Mouse (Mus musculus) cerebellum, adult 11 months (tissue): ENCODE data around the gene Gm21885.
A peak's percentile ranks its signal among the peaks of the same experiment; 100 is the strongest.

Experiments
- DNase-seq: peaks from one replicate; pipeline ENCODE4 v3.0.0; 2022

Gene Gm21885

DNA sequence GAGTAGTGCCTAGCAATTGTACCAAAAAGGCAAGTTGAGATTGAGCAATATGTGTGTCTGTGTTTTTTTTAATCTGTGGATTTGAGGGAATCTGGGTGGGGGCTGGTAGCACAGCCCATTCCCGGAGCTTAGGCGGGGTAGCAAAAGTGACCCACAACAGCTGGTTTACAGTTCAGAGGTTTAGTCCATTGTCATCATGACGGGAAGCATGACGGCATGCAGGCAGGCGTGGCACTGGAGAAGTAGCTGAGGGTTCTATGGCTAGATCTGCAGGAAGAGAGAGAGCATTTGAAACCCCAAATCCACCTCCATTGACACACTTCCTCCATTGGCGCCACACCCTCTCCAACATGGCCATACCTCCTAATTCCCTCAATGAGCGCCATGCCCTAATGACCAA lies 11.8 kb upstream of the Gm21885 start:
- no peak for DNase-seq

DNA sequence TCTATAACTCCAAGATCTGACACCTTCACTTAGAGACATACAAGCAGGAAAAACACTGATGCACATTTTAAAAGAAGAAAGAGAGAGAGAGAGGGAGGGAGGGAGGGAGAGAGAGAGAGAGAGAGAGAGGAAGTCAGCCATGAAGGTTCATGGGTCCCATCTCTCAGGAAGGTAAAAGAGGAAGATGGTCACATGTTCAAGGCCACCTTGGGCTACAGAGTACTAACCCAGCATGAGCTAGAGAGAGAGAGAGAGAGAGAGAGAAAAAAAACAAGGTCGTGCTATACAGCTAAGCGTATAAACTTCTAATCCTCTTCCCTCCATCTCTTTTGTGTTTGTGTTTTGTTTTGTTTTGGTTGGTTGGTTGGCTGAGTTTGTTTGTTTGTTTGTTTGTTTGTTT lies 10.7 kb upstream of the Gm21885 start:
- DNase-seq = no peak

DNA sequence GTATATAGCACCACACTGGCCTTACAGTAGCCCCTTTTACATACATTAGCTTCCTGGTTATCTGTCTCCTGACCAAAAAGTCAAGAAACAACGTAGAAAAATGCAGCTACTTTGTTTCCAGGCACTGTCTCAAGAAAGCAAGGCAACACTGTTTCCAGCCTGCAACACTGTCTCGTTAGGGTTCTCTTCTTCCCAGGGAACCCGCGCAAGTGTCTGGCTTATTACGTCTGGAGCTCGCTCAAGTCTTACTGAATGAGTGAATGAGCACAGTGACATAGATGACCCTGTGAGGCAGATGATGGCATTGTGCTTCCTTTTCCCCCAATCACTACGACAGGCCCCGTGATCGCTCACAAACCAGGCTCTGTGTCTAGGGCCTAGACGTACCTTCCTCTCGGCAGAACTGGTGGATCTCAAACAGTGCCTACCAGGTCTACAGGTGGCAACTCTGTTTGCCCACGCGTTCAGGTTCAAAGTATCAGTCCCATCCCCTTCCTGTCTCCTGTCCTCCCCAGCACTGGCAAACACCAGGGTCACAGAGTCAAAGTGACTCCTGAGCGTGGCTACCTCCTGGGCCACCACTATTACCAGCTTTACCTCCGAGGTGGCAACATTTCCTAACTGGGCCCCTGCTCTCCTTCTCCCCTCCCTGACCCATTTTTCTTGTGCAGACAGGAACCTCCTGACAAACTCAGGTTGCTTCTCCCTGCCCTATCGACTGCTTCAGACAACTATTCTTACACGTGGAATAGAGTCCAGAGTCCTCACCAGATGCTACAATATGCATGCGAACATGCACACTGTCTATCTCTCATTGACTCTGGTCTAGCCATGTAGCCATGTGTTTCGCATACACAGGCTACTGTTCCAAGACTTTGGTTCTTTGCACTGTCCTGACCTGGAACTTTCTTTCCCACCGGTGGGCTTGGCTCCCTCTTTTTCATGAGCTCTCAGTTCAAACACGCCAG lies 8.4 kb upstream of the Gm21885 start:
- DNase-seq = no peak

DNA sequence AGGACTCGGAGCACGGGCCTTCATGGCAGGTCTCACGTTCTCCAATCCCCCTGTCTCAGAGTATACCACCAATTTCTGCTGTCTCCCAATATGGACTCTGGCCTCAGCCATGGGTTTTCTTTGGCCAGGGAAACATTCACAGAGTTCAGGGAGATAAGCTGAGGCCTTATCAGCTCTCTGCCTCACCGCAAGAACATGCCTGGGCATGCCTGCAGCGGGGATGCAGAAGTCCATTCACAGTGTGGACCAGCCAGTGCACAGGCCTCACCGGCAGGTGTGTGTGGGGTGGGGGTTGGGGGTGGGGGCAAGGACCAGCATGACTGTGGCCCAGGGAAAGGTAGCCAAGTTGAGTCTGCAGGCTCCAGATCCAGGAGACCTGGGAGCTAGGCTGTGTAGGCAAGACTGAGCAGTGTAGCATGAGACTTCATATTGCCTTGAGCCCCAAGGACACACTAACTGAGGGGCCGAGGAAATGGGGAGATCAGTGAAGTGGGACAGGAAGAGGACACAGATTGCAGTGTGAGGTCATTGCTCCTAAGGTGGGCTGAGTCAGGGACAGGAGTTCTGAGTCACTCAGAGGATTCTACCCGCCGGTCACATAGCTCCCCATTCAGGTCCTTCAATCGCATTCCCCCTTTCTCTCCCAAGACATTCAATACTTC lies 7.3 kb upstream of the Gm21885 start:
- DNase-seq = no peak

- DNase-seq = no peak
Measured at GRCm38 (mm10) chr11:94275226-94275625, 6.4 kb upstream of the Gm21885 start.

DNA sequence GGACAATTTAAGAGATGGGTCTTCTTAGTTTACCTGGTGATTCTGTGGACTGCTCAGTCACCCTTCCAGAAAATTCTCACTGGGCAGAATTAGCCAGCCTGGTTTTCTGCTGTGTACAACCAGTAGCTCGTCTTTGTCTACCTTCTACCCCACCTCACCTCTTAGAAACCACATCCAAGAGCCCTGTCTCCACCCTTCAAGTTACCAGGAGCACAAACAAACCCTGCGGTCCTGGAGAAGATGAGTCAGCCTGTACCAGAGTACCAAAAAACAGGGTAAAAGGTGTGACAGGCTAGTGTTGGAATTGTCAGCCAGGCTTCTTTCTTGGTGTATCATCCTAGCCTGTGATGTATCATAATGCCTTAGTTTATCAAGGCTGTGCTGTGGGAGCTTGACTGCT lies 6.0 kb upstream of the Gm21885 start:
- no peak for DNase-seq

- peak; percentile 94 for DNase-seq
Measured at GRCm38 (mm10) chr11:94276869-94277337, 4.8 kb upstream of the Gm21885 start.

DNA sequence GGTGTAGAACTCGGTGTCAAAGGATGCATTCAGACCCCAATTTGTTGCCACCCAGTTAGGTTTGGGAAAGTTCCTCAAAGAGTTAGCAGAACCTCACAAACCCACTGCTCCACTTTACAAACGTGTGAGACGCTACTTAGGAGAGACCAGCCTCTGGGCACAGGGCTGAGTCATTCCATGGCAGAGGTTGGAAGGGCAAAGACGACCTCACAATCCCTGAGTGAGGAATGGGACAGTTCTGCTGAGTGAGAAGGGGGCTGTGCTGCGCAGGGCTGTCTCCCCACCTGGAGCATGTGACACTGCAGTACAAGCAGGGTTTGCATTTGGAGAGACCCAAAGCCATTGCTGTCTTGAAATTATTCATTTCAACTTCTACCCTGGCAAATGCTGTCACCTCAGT lies 618 bp downstream of the Gm21885 start:
- no peak for DNase-seq

DNA sequence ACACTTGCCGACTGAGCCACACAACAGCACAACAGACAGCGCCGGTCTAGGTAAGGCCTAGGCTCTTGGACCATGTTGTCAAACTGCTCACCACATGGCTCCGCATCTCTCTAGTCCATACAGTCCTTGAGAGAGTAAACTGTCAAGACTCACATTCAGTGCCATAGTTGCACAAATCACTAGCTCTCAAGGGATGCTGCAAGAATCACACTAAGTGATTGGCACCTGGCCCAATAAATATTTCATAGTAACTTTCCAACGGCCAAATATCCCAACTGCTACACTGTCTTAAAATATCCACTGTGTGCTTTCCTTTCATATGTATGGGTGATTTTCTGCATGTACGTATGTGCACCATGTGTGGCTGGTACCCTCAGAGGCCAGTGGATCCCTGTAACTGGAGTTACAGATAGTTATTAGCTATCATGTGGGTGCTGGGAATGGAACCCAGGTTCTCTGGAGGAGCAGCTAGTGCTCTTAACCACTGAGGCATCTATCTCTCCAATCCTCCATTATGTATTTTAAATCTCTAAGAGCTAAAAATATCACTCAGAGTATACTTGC lies 1.9 kb downstream of the Gm21885 start:
- DNase-seq = no peak

- DNase-seq = no peak
Measured at GRCm38 (mm10) chr11:94285886-94286574, 4.4 kb downstream of the Gm21885 start.

DNA sequence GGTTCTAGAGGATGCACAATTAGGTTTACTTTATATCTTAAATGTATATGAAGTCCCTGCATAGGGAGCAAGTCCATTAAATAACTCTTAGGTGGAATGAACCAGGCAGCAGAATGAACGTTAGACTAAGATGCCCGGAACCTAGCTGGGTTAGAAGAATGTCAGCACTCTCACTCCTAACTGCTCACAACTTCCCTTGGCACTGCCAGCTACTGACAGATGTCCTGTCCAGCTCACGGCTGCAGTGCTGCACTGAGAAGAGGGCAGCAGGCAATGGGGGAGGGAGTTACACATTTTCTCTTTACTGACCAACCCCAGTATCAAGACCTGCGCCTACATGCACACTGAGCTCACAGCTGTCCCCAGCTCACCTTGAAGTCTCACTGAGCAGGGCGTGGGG lies 5.4 kb downstream of the Gm21885 start:
- no peak for DNase-seq

DNA sequence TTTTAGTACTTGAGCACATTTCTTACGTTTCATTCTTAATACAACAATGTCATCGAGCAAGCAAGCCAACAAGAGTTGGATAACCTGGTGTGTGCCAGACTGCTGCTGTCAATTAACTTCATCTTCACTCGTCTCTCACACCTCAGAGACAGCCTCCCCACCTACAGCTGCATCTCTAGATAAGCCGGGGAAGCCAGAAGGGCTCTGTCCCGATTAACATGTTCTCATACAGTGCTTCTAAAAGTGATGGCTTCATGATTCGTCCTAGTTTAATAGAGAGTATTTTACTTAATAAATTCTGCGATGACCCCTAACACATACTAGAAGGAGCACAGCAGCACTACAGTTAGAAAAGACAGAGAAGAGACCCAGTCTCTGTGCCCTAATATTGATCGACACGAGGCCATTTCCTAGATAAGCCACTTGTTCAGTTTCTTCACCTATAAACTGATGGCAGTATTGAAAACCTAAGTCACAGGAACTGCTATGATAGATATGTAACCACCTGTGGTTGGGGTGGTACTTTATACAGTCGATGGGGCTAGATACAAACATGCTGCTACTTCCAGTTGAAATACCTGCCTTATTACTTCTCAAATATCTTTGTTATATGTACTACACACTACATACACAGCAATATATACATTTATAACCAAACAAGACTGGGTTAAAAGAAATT lies 8.5 kb downstream of the Gm21885 start:
- DNase-seq = no peak

DNA sequence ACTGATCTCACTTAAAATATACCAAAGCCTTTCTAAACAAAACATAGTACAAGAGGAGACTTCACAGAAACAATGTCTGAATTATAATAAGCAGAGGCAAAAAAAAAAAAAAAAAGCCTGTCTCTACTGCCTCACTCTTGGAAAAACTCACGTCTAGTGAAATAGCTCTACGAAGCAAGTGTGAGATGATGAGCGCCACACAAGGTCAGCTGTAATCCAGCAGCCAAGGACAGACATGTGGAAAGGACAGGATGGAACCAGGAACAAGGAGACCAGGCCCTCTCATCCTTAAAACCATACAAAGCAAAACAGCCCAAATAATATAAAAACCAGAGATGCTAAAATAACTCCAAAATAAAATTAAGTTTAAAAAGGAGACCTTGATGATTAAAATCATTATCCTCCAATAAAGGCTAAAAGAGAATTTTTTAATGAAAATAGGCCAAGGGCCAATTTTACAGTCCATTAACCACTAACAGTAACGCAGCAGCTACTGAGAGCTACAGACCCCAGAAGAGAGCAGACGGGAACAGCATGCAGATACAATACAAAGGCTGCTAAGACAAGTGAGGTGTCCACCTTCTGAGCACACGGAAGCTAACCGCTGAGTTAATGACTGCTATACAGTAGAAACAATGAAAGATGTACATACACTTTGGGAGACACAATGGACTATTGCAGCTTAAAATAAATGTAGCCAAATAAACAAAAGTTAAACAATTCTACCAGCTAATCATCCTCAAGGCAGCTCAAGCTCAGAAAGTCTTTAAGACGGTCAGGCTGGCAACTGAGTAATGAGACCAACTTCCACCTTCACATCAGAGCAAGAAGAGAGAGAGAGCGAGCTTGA lies 13.5 kb downstream of the Gm21885 start:
- no peak for DNase-seq

DNA sequence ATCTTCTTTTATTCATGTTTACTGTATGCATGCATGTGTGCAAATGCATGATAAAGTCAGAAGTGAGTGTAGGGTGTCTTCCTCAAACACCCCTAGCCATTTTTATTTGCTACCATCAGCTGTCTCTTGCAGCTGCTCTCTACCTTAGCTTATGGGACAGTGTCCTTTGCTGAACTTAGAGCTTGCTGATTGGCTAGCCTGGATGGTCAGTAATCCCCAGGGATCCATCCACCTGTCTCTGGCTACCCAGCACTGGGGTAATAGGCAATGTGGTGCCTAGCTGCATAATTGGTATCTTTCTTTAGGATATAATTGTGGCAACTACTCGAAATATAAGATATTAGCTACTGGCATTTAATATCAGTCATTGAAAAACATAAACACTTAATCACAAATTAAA lies 31.1 kb downstream of the Gm21885 start:
- DNase-seq = no peak

- DNase-seq = no peak
Measured at GRCm38 (mm10) chr11:94314098-94314652, 32.5 kb downstream of the Gm21885 start.

GRCm38 (mm10) chr11:94315308-94315707 lies 33.6 kb downstream of the Gm21885 start:
- no peak for DNase-seq

- no peak for DNase-seq
Measured at GRCm38 (mm10) chr11:94316528-94316927, 34.9 kb downstream of the Gm21885 start.

DNA sequence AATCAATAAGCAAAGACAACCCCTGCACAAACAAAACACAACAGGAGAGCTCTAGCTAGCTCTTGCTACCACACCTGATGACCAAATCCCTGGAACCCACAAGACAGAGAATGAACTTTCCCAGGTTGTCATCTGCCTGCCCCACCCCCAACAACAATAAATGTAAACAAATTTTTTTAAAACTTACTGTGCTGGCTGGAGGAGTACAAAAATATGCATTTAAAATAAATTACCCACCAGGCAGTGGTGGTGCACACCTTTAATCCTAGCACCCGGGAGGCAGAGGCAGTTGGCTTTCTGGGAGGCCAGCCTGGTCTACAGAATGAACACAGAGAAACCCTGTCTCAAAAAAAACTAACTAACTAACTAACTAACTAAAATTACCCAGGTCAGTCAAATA lies 35.3 kb downstream of the Gm21885 start:
- no peak for DNase-seq

- DNase-seq = no peak
Measured at GRCm38 (mm10) chr11:94317515-94317914, 35.8 kb downstream of the Gm21885 start.

DNA sequence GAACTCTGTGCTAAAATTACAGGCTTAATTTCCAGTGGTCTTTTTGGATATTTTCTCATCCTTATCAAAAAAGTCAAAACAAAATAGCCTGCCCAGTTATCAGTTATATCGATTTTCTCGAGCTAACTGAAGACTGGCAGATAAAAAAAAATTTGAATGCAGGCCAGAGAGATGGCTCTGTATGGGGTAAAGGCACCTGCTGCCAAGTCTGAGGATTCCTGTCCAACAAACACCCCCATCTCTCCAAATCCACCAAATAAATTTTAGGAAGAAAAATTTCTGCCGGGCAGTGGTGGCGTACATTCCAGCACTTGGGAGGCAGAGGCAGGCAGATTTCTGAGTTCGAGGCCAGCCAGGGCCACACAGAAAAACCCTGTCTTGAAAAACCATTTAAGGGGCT lies 36.4 kb downstream of the Gm21885 start:
- no peak for DNase-seq
